Mouse (Mus musculus) MN1 (cell line): ENCODE measurements around the gene Ctnnbl1.
A peak's percentile ranks its signal among the peaks of the same experiment; 100 is the strongest.

Experiments used
- DNase-seq: peaks from one replicate; pipeline ENCODE4 v3.0.0-alpha.2; 2016; ENCODE audit warnings: low spot score

Gene Ctnnbl1

DNA sequence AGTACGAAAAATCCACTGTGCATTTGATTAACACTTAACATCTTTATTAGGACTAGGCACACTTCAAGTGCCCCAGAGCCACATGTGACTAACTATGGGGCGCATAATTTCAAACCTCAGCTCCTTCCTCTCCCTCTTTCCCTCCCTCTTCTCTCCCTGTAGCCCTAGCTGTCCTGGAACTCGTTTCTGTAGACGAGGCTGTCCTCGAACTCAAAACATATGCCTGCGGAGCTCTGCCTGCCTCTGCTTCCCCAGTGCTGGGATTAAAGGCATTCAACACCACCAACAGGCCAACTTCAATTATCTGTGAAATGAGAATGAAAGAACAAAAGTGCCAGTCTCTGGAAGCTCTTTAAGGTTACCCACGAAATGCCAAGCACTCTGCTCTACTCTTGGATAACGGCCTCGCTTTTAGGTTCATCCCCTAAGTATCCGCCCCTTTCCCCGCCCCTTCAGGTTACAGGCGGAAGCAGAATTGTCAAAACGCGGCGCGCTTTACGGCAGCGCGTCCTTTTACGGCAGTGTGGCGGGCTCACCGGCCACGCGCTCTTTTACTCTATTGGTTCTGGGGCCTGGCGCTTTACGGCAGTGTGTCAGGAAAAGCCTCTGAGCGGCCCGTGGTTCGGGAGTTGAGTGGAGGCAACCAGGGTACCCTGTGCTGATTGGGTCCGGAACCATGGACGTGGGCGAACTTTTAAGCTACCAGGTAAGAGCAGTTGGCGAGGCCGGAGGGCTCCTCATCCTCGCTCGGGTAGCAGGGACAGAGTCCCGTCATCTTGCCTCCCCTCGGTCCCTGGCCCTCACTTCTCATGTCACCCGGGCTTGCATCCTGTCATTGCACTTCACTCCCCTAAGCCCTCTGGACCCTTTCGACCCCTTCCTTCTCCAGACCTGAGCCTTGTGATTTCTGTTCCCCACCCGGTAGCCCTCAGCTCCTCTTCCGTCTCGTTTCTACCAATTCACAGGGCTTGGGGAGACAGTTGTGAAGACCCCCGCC, at the start of gene Ctnnbl1:
Ctnnbl1 (plus strand) TSS at position 548 of the 997 bp plus-strand sequence.
- peak; percentile 100 for DNase-seq

DNA sequence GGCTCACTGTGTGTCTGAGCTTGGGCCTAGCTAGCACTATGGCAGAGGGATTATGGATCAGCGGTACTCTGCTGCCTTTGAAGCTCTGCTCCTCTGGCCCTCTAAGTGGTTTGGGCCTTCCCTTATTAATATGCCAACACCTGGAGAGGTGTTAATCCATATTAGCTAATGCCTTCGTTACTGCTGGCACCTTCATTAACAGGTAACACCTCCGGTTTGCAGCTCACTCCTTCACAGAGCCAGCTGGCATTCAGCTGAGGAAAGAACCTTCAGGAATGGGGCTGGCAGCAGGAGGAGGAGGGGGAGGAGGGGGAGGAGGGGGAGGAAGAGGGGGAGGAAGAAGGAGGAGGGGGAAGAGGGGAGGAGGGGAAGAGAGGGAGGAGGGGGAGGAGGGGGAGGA, 49.7 kb upstream of the Ctnnbl1 start:
- no peak for DNase-seq

DNA sequence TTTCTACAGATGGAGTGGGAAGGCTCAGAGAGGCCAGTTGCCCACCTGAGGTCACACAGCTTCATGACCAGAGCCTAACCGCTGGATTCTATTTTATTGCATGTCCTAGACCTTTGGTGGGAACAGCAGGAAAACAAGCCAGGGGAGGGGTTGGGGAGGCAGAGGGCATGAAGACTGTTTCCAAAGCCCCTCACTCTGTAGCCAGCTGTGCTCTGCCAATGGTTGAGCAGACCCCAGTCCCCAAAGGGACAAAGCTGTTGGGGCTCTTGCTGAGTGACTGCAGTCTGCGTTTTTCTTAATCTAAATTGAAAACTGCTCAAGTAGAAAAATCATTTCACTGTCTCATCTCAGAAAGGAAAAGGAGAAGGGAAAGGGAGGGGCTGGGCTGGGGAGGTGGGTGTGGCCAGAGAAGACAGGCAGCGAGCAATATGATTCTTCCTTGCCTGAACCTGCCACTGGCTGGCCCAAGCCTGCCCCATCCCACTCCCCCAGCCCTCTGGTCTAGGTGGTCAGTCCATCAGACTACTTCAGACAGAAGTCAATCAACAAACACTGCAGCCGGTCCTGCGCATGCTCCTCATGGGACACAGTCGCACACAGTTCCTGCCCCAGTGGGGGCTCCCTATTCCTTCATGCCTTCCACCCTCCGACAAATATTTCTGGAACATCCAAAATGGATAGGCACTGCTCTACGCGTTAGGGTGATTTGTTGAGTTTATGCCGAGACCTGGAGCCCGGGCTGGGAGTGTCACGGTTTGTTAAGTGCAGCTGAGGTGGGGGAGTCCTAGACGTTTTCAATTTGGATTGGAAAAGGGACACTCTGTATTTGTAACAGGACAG, 45.7 kb upstream of the Ctnnbl1 start:
- peak; percentile 56 for DNase-seq

DNA sequence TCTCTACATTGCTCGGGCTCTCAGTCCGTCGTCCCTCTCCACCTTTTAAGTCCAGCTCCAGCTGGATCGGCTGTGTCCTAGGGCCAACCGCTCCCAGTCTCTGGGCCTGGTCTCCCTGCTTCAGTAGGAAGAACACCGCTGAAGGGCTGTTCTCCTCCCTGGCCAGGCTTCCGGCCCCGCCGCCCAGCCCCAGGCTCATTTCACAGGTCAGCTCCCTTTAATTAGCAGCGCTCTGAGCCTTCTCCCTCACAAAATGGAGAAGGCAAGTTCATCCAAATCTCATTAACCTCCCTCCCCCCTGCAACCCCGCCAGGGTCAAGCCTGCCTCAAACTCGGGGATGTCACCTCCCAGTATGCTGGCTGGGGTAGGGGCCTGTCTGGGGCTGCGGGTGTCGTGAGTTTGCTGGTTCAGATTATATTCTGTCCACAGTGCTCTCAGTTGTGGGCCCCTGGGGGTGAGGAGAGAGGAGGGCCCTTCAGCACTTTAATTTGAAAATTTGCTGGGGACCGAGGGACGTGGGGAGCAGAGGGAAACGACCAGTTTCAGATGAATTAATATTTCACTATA, 44.8 kb upstream of the Ctnnbl1 start:
- peak; percentile 72 for DNase-seq

DNA sequence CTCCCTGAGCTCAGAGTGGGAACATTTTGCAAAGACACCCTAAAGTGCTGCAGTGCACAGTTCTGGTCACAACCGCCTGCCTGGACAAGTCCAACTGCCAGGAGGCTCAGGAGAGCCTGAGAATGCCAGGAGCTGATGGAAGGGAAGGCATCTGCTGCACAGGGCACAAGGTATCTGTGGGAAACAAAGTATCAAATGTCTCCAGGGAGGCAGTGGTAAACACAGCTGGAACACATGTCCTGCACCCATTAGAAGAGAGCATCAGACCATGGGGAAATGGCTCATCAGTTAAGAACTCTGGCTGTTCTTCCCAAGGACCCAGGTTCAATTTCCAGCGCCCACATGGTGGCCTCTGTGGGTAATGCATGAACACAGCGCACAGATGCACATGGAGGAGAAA, 43.6 kb upstream of the Ctnnbl1 start:
- DNase-seq = peak; percentile 69

DNA sequence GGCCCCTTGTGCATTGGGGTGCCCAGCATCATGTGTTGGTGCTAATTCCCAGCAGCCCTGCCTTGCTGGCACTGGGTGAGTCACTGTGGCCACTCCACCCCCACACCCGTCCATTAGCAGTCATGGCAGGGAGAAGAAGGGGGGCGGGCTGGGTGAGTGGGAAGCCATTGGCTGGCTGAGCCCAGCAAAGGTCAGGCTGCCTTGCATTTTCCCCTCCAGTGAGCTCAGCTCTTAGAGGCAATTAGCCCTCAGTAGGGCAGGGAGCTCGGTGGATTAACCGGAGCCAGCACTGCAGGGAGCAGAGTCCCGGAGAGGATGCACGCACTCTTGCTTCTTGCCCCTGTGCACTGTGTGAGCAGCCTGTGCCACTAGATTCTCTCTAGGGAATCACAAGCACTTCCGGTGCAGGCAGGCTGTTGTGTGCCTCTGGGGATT, 40.9 kb upstream of the Ctnnbl1 start:
- DNase-seq = peak; percentile 72

DNA sequence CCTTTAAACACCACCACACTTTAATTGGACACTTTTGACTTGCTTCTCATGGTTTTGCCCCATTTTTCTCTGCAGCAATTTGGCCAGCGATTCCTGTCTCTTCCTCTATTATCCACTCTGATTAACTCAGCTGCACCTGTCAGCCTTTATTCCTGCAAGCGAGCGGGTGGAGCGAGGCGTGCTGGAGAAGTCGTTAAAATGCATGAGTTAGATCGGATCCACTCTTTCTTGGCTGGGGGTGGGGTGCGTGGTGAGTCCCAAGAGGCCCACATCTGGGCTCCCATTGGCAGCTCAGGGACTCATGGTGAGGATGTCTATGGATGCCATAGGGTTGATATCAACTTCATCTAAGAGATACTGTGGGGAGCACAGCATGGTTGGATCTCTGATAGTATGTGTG, 34.0 kb upstream of the Ctnnbl1 start:
- DNase-seq = no peak

DNA sequence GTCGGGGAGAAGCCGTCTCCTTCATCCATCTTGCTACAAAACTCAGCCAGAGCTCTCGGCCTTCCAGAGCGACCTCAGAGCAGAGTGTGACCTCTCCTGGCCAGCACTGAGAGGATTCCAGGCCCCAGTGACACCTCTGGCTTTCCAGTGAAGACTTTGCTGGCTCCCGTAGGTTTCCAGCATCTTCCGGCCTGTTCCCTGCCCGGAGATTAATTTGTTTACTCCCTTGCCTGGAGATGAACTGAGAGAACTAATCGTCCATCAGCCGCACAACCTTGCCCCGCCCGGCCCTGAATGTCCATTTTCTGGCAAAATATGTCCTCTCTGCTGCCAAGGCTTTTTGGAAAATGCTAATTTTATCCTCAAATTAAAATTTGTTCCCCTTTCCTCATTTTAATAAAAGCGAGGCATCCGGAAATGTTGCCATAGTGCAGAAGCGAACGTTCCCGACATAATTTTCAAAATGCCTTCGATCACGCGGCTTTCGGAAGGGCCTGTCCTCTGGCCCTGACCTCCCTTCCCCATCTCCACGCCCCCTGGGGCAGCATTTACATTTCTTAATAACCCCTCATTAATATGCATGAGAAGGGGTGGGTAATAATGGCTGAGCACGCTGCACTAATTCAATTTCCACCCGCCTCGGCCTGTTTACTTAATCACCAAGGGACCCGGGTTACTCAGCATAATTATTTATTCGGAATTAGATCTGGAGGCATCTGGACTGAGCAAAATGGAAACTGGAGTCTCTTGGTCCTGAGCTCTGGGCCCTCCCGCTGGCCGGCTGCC, 32.0 kb upstream of the Ctnnbl1 start:
- DNase-seq = peak; percentile 99

DNA sequence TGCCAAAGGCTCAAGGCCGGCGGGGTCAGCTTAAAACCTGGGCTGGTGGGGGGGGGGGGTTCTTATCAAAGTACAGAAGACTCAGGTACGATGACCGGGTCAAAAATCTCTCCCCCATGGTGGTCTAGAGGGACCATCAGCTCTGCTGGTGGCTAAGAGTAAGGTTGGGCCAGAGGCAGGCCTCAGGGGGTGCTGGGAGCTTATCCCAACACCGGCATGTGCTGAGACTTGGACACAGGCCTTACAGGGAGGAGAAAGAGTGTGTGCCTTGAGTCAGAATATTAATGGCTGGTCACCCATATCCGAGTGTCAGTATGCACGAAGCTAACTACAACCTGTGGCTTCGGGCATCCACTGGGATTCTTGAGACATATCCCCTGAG, 31.4 kb upstream of the Ctnnbl1 start:
- no peak for DNase-seq

DNA sequence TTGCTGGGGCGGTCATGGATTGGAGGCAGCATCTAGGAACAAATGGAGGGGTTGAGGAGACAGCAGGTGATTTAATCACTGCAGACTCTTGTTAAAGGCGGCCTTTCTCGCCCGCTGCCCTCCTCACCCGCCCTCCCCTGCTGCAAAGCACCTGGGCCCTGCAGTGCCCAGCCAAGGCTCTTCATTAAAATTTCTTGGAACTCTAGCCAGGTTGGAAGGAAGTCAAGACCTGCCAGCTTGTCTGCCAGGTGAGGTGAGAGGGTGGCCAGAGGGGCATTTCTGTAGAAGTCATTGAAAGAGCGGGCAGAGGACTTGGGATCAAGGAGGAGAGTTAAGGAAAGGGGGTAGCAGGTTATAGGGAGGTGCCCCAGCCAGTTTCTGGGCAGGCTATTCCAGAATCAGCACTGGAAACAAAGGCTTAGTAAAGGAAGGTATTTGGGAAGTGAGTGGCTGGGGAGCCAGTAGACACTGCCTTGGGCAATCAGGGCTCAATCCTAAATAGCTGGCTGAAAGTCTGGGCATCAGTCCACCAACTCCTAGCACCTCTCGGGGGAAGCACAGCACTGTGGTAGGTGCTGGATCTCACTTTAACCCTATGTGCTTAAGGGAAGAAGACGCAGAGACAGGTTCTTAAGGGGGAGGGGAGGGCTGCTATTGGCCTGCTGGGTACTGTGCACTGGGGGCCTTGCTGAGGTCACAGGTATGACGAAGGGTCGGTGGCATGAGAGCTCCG, 29.8 kb upstream of the Ctnnbl1 start:
- DNase-seq = no peak

DNA sequence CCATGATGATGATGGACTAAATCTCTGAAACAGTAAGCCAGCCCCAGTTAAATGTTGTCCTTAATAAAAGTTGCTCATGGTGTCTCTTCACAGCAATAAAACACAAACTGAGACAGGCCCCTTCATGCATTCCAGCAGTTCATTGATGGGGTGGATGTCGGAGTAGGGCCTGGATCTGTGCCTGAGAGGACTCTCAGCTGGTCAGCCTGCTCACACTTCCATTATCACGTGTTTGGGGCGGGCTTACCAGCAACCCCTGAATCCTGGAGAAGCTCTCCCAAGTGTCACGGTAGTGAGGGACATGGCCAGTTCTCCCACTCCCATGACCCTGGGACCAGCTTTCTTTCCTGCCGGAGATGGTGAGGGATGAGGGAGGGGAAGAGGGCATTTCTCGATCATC, 24.5 kb upstream of the Ctnnbl1 start:
- no peak for DNase-seq

DNA sequence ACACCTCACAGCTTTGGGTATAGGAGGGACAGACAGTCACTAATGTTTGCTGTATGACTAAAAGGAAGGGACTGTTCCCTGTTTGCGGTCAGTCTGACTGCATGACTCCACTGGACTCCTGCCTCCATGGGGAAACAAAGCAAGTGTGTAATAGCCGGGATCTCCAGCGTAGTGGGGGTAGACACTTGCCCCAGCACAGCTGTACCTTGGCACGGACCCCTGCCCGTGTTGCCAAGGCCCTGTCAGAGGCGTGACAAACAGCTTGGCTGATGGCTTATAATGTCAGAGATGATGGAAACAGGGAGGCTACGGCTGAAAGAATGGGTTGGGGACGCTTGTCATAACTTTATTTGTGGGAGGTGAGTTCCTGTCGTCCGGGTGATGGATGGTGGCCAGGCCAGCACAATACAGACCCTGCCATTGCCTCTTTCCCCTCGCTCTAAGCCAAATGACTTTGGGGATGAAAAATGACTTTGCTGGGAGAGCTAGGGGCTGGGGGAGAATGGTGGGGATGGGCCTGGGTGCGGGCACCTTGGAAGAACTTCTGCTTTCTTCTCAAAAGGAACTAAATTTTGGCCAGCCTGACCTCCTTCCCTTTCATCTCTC, 21.5 kb upstream of the Ctnnbl1 start:
- DNase-seq = peak; percentile 40

DNA sequence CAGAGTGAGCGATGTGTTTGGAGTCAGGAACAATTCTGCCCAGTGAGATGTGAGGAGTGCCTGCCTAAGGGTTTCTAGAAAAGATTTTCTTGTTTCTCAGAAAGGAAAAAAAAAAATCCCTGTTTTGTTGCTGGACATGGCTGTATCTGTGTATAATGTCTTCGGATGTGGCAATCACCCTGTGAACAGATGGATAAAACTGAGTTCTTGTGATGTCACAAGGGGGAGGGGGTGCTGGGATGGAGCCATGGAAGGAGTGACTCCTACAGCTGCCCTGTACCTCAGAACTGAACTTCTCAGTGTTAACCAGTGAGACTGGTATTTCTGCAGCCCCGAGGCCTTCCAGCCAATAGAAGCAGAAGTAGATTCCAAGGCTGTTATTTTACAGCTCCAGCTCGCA, 18.8 kb upstream of the Ctnnbl1 start:
- no peak for DNase-seq

DNA sequence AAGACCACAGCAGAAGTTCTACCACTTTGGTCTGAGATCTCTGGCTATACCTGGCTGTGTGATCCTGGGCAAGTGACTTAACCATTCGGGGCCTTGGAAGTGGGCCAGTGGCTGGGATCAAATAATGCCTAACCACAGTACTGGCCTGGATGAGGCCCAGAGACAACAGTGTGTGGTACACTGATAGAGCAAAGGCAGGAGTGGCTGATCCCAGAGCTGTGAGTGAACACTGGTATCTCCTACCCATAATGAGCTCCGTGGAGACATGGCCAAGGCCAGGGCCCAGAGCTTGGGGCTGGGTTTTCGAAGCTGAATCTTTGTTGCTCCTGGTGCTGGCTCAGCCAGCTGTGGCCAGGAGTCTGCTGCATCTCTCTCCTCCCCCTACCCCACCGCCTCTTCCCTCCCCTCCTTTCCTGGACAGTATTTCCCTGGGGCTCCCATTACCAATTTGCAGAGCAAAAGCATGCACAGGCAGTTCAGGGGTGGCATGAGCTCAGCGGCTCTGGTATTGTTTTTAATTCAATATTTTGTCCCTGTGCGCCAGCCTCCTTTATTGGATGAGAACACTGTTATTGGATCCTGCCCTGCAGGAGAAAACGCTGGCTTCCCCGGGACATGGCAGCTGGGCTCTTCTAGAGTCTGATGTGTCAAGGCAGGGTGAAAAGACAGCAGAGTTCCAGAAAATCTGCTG, 13.2 kb upstream of the Ctnnbl1 start:
- DNase-seq = peak; percentile 91

DNA sequence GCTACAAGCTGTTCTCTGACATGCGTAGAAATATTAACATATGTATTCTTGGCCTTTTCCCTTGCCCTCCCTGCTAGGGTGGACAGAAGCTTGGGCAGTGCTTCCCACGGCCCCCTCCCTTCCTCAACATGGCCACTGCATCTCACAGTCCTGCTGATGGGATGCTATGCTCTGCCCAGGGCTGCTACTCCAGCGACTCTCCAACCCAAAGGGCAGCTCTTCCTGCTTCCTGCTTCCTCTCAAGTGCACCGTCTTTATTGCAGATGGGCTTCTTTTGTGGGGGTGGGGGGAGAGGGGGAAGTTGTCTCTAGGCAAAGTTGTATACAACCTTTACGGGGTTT, 12.7 kb upstream of the Ctnnbl1 start:
- DNase-seq = no peak

DNA sequence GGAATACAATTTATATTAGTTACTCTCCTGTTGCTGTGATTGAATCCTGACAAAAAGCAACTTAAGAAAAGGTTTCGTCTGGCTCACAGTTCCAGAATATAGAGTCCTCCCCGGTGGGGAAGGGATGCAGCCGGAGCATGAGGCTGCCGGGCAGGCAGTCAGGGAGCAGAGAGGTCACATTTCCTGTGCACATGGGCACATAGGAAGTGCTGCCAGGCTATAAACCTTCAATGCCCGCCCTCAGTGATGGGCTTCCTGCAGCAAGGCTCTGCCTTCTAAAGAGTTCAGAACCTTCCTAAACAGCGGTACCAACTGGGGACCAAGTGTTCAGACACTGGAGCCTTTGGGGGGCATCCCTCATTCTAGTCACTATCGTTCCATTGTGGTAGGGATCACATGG, 7.4 kb downstream of the Ctnnbl1 start:
- DNase-seq = no peak

DNA sequence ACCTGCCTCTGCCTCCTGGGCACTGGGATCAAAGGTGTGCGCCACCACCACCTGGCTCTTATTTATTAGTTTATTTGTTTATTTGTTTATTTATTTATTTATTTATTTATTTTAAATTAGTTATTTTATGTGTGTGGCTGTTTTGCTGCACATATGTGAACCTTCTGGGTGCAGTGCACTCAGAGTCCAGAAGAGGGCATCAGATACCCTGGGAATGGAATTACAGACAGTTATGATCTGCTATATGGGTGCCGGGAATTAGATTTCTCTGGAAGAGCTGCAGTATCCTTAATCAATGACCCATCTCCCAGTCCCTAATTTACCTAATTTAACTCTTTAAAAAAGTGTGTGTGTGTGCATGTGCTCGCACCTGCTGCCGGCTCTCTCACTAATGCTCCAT, 8.5 kb downstream of the Ctnnbl1 start:
- no peak for DNase-seq

DNA sequence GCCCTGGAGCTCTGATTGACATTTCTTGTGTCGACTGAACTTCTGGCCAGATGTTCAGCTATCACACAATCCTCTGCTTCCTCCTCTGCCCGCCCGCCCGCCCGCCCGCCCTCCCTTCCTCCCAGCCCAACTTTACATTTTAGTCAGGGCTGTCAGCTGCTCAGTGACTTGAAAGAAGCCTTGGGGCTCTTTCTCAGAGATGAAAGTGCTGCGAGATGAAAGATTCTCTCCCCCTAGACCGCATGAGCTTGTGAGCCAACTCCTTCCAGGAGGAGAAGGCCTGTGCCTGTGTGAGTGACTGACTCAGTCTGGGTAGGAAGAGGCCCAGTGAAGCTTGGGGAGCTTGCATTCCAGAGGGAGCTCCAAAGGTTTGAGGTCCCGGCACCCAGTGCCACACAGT, 9.4 kb downstream of the Ctnnbl1 start:
- no peak for DNase-seq

DNA sequence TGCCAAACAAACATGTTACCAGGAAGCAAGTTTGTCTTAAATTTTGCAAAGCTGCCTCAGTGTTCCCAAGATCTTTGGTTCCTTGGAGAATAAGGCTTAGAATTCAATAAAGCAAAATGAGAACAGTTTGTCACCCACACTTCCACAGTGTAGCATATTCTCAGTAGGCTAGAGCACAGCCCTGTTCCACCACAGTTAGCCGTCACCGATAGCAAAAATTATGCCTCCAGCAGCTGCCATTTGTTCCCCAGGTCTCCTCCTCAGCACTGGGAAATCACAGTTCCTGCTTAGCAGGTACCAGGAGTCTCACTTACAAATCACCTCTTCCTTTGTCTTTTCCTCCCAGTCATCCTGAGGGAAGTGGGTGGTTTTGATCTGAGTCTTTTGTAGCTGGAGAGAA, 10.8 kb downstream of the Ctnnbl1 start:
- DNase-seq = no peak

DNA sequence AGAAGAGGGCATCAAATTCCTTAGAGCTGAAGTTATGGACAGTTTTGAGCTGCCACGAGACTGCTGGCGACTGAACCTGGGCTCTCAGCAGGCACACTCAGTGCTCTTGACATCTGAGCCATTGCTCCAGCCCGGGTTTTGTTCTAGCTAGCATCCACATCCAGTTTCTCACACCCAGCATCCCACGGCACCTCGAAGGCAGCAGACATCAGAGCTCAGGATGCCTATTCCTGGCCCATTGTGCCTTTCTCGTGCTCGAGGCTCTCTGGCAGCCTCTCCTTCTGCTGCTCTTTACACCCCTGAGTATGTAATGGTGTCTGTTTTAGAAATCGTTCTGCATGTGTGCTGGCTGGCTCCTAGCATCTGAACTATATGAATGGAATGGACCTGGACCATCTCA, 13.3 kb downstream of the Ctnnbl1 start:
- no peak for DNase-seq
